8 mouse cellular contexts compared by ENCODE assay signal in genomic region chr8:45780585-45780984, GRCm38 (mm10).
A peak's percentile ranks its signal among the peaks of the same experiment; 100 is the strongest.
DNase-seq lines count a peak whose midpoint lies in the region; ATAC-seq lines count a peak whose summit lies in the region.

No protein-coding gene starts in this region.

- DNase-seq in CD4-positive, CD25-positive, alpha-beta regulatory T cell, adult 2 months (ENCODE audit: low read depth, low spot score), result peak; percentile 10
- peak; percentile 5 to 47 for DNase-seq in kidney, adult 8-10 months
- no peak for DNase-seq in kidney, adult 11 months
- peak; percentile 24 for DNase-seq in 3134 (ENCODE audit: extremely low read depth, insufficient read length, low spot score)
- DNase-seq in embryo, embryonic 11.5 days (ENCODE audit: low read depth, low spot score), result peak; percentile 29
- no peak for DNase-seq in Muller cell, postnatal 12 days (ENCODE audit: inconsistent ontology term)

- no peak for ATAC-seq in CD4-positive, CD25-positive, alpha-beta regulatory T cell, adult 4 months
- ATAC-seq in monocyte, adult 5-6 weeks (replicated peaks; ENCODE audit: insufficient number of reproducible peaks, low FRiP score, low TSS enrichment, poor library complexity, severe bottlenecking), result no peak

Comparison
In these comparisons a context has a peak if more than half of its experiments do, and no peak if none do; other contexts are left out.
1. DNase-seq: peak in CD4-positive, CD25-positive, alpha-beta regulatory T cell, adult 2 months (single experiment), kidney, adult 8-10 months (2 of 2), 3134 (single experiment) and embryo, embryonic 11.5 days (single experiment); none in kidney, adult 11 months (single experiment) and Muller cell, postnatal 12 days (single experiment).